Mouse (Mus musculus): Measurements from ENCODE around the gene Tubb4b.

The Tubb4b gene

GRCm38 (mm10) chr2:25195211-25196156 is 29.0 kb downstream of the Tubb4b start:
- peak; percentile 93 for DNase-seq (ENCODE audit: low read depth, low spot score)
- Histone ChIP-seq H3K27me3 (ENCODE audit: control insufficient read depth, insufficient read depth, low read length, poor library complexity, severe bottlenecking) (no peaks in the 10 kb centered on the region), H3K36me3 (ENCODE audit: control insufficient read depth, insufficient read depth, low read length, poor library complexity, severe bottlenecking) (no peaks in the 10 kb centered on the region; the same call in none of the 2 replicates)

GRCm38 (mm10) chr2:25194486-25195171 is 29.9 kb downstream of the Tubb4b start:
- Histone ChIP-seq H3K36me3 (ENCODE audit: control insufficient read depth, insufficient read depth, low read length, poor library complexity, severe bottlenecking) (no peaks in the 10 kb centered on the region; the same call in none of the 2 replicates), H3K27me3 (ENCODE audit: control insufficient read depth, insufficient read depth, low read length, poor library complexity, severe bottlenecking) (no peaks in the 10 kb centered on the region)
- DNase-seq (ENCODE audit: low read depth, low spot score) = peak; percentile 51

GRCm38 (mm10) chr2:25194006-25194405 is 30.5 kb downstream of the Tubb4b start:
- no peaks in the 10 kb centered on the region for H3K27me3 ChIP-seq (ENCODE audit: control insufficient read depth, insufficient read depth, low read length, poor library complexity, severe bottlenecking)
- DNase-seq (ENCODE audit: low read depth, low spot score) = peak; percentile 27
- no peaks in the 10 kb centered on the region; the same call in none of the 2 replicates for H3K36me3 ChIP-seq (ENCODE audit: control insufficient read depth, insufficient read depth, low read length, poor library complexity, severe bottlenecking)

GRCm38 (mm10) chr2:25193330-25193770 is 31.2 kb downstream of the Tubb4b start:
- Histone ChIP-seq H3K36me3 (ENCODE audit: control insufficient read depth, insufficient read depth, low read length, poor library complexity, severe bottlenecking) (no peaks in the 10 kb centered on the region; the same call in none of the 2 replicates), H3K27me3 (ENCODE audit: control insufficient read depth, insufficient read depth, low read length, poor library complexity, severe bottlenecking) (no peaks in the 10 kb centered on the region)
- peak; percentile 90 for DNase-seq (ENCODE audit: low read depth, low spot score)

GRCm38 (mm10) chr2:25187841-25188240 is 36.7 kb downstream of the Tubb4b start:
- Histone ChIP-seq H3K36me3 (ENCODE audit: control insufficient read depth, insufficient read depth, low read length, poor library complexity, severe bottlenecking) (no peaks in the 10 kb centered on the region), H3K27me3 (ENCODE audit: control insufficient read depth, insufficient read depth, low read length, poor library complexity, severe bottlenecking) (no peaks in the 10 kb centered on the region)
- no peak for DNase-seq (ENCODE audit: low read depth, low spot score)

- no peaks in the 10 kb centered on the region for H3K36me3 ChIP-seq (ENCODE audit: control insufficient read depth, insufficient read depth, low read length, poor library complexity, severe bottlenecking)
- no peaks in the 10 kb centered on the region for H3K27me3 ChIP-seq (ENCODE audit: control insufficient read depth, insufficient read depth, low read length, poor library complexity, severe bottlenecking)
- no peak for DNase-seq (ENCODE audit: low read depth, low spot score)
Measured at GRCm38 (mm10) chr2:25186575-25186930, 37.9 kb downstream of the Tubb4b start.

GRCm38 (mm10) chr2:25185625-25186574 is 38.6 kb downstream of the Tubb4b start:
- no peaks in the 10 kb centered on the region for H3K27me3 ChIP-seq (ENCODE audit: control insufficient read depth, insufficient read depth, low read length, poor library complexity, severe bottlenecking)
- peak; percentile 56 for DNase-seq (ENCODE audit: low read depth, low spot score)

GRCm38 (mm10) chr2:25184496-25184895 is 40.0 kb downstream of the Tubb4b start:
- Histone ChIP-seq H3K27me3 (ENCODE audit: control insufficient read depth, insufficient read depth, low read length, poor library complexity, severe bottlenecking) (no peaks in the 10 kb centered on the region), H3K36me3 (ENCODE audit: control insufficient read depth, insufficient read depth, low read length, poor library complexity, severe bottlenecking) (no peaks in the 10 kb centered on the region; the same call in 1 of the 2 replicates)
- no peak for DNase-seq (ENCODE audit: low read depth, low spot score)

More at GRCm38 (mm10) chr2:25185625-25186574, 38.6 kb downstream of the Tubb4b start:
- no peaks in the 10 kb centered on the region for H3K36me3 ChIP-seq (ENCODE audit: control insufficient read depth, insufficient read depth, low read length, poor library complexity, severe bottlenecking)

- peak; percentile 51 for DNase-seq (ENCODE audit: low read depth, low spot score)
- no peaks in the 10 kb centered on the region; the same call in 1 of the 2 replicates for H3K36me3 ChIP-seq (ENCODE audit: control insufficient read depth, insufficient read depth, low read length, poor library complexity, severe bottlenecking)
- no peaks in the 10 kb centered on the region for H3K27me3 ChIP-seq (ENCODE audit: control insufficient read depth, insufficient read depth, low read length, poor library complexity, severe bottlenecking)
Measured at GRCm38 (mm10) chr2:25183336-25183735, 41.2 kb downstream of the Tubb4b start.

- Histone ChIP-seq H3K36me3 (ENCODE audit: control insufficient read depth, insufficient read depth, low read length, poor library complexity, severe bottlenecking) (no peaks in the 10 kb centered on the region; the same call in 1 of the 2 replicates), H3K27me3 (ENCODE audit: control insufficient read depth, insufficient read depth, low read length, poor library complexity, severe bottlenecking) (no peaks in the 10 kb centered on the region)
- DNase-seq (ENCODE audit: low read depth, low spot score) = no peak
Measured at GRCm38 (mm10) chr2:25182664-25183063, 41.8 kb downstream of the Tubb4b start.

- H3K36me3 ChIP-seq (ENCODE audit: control insufficient read depth, insufficient read depth, low read length, poor library complexity, severe bottlenecking) = no peaks in the 10 kb centered on the region; the same call in 1 of the 2 replicates
Measured at GRCm38 (mm10) chr2:25181891-25182397, 42.6 kb downstream of the Tubb4b start.

GRCm38 (mm10) chr2:25180973-25181890 is 43.3 kb downstream of the Tubb4b start:
- H3K36me3 ChIP-seq (ENCODE audit: control insufficient read depth, insufficient read depth, low read length, poor library complexity, severe bottlenecking) = no peaks in the 10 kb centered on the region; the same call in 1 of the 2 replicates
- H3K27me3 ChIP-seq (ENCODE audit: control insufficient read depth, insufficient read depth, low read length, poor library complexity, severe bottlenecking) = no peaks in the 10 kb centered on the region
- DNase-seq (ENCODE audit: low read depth, low spot score) = peak; percentile 62

More at GRCm38 (mm10) chr2:25181891-25182397, 42.6 kb downstream of the Tubb4b start:
- H3K27me3 ChIP-seq (ENCODE audit: control insufficient read depth, insufficient read depth, low read length, poor library complexity, severe bottlenecking) = no peaks in the 10 kb centered on the region
- no peak for DNase-seq (ENCODE audit: low read depth, low spot score)

- no peaks in the 10 kb centered on the region; the same call in 1 of the 2 replicates for H3K36me3 ChIP-seq (ENCODE audit: control insufficient read depth, insufficient read depth, low read length, poor library complexity, severe bottlenecking)
- peak; percentile 95 for DNase-seq (ENCODE audit: low read depth, low spot score)
- H3K27me3 ChIP-seq (ENCODE audit: control insufficient read depth, insufficient read depth, low read length, poor library complexity, severe bottlenecking) = no peaks in the 10 kb centered on the region
Measured at GRCm38 (mm10) chr2:25180478-25180903, 44.0 kb downstream of the Tubb4b start, which contains the start of gene Nrarp. Nrarp (plus strand) TSS chr2:25180758.

All from splenic B cell, adult 2 months (primary cell).